Mouse (Mus musculus): ENCODE results near the gene Srrd.

- TF ChIP-seq CTCF (conservative IDR thresholded peaks at IDR 0.05; ENCODE audit: insufficient read depth, insufficient read length, low read depth, low read length) (no peak), POLR2A (IDR thresholded peaks at IDR 0.05; ENCODE audit: low read depth, low read length) (no peak)
Measured at GRCm38 (mm10) chr5:112376111-112376510, 33.3 kb upstream of the Srrd start.

Measured in kidney, adult 2 months (tissue).